Mouse (Mus musculus) forebrain, postnatal 0 days (tissue): ENCODE measurements around the gene Rbm47. TPM values are rescaled to one million over a fixed set of nuclear protein-coding genes. Genes with fewer than 3 reads are reported as not detected.

Source experiments
- ATAC-seq: fragments of 200-750 bp; cut with Nextera tagmentation; 2 replicates; pipeline ENCODE4 v1.8.0; 2017; ENCODE audit warnings: mild to moderate bottlenecking, moderate library complexity
- DNase-seq: peaks from one replicate; pipeline ENCODE4 v3.0.0-alpha.2; 2015
- H3K27ac ChIP-seq: fragments of 300-500 bp; sonication (generic); 2 replicates; pipeline ENCODE4 v1.5.1; 2014; ENCODE audit warnings: low read depth, mild to moderate bottlenecking, antibody characterized with exemption, low read length, moderate library complexity, mixed read lengths
- H3K27me3 ChIP-seq: fragments of 300-500 bp; sonication (generic); 2 replicates; pipeline ENCODE4 v1.6.1; 2014; ENCODE audit warnings: mild to moderate bottlenecking, low read length, mixed read lengths; ENCODE audit not compliant: insufficient read depth
- H3K36me3 ChIP-seq: fragments of 300-500 bp; sonication (generic); 2 replicates; pipeline ENCODE4 v1.6.1; 2014; ENCODE audit warnings: mild to moderate bottlenecking, moderate library complexity; ENCODE audit not compliant: insufficient read depth
- H3K4me1 ChIP-seq: fragments of 300-500 bp; sonication (generic); 2 replicates; pipeline ENCODE4 v1.6.1; 2014; ENCODE audit warnings: antibody characterized with exemption; ENCODE audit not compliant: insufficient read depth
- H3K4me2 ChIP-seq: fragments of 300-500 bp; sonication (generic); 2 replicates; pipeline ENCODE4 v1.6.1; 2014; ENCODE audit warnings: low read depth, mild to moderate bottlenecking, moderate library complexity
- H3K4me3 ChIP-seq: fragments of 300-500 bp; sonication (generic); 2 replicates; pipeline ENCODE4 v1.5.1; 2014; ENCODE audit warnings: low read depth, low read length, mixed read lengths
- H3K9ac ChIP-seq: fragments of 300-500 bp; sonication (generic); 2 replicates; pipeline ENCODE4 v1.6.1; 2014; ENCODE audit warnings: mild to moderate bottlenecking
- H3K9me3 ChIP-seq: fragments of 300-500 bp; sonication (generic); 2 replicates; pipeline ENCODE4 v1.6.1; 2016; ENCODE audit warnings: low read length
- CTCF ChIP-seq: sonication (generic); IDR thresholded peaks from 2 replicates; pipeline ENCODE4 v1.5.1; 2016; ENCODE audit warnings: antibody characterized with exemption, control low read depth, low read depth
- WGBS: fragments of 180-500 bp; shearing (Covaris S2); extraction: QIAGEN DNeasy Blood & Tissue Kit; methylation state at CpG from one replicate; pipeline ENCODE4 v1.1.7; 2014; 5-methylcytosine and 5-hydroxymethylcytosine counted together
- polyA plus RNA-seq: library from polyadenylated mRNA; unstranded; fragments of >200 nt; fragmentation: Nextera tagmentation; extraction: Ambion mirVana; gene quantifications from 2 replicates; pipeline ENCODE4 v1.2.1, GENCODE M21; 2015
- total RNA-seq: library from RNA; depleted of rRNA; stranded (reverse); fragments of >200 nt; gene quantifications from 2 replicates; pipeline ENCODE4 v1.2.3, GENCODE M21; 2014

Rbm47 gene
- total and polyA plus RNA-seq, 2 experiments from 2014 or later = 2.7 to 3.3 TPM

DNA sequence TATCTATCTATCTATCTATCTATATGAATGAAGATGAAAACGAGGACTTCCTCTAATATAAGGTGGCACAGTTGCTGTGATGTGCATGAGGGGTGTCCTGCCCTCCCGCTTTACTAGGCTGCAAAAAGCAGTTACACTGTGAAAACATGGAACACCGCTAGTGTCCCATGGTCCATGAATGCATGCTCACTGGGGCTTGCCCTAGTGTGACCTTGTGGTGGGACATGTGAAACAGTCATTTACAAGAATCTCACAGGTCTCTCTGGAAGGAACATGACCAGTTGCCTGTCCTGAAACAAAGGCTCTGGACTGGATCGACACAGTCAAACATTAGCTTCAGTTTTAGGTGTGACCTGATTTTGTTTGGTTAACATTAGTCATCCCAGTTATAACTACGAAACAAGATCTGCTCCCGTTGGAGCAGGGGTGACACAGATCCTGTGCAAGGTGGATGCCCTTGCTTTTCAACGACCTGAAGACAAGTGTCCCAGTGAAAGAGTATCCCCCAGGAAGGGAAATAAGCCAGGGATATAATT, 132.1 kb downstream of the Rbm47 start:
- DNase-seq (no peak), ATAC-seq (no peak)
- H3K27ac ChIP-seq = no peak overlapping the region
- no peak overlapping the region for H3K4me2 ChIP-seq
- H3K27me3 ChIP-seq = no peaks in the 10 kb centered on the region
- no peak overlapping the region for H3K9ac ChIP-seq
- no peaks in the 10 kb centered on the region for H3K36me3 ChIP-seq
- peaks cover 9% of the 10 kb centered on the region; the same call in 1 of the 2 replicates for H3K4me1 ChIP-seq
- no peak overlapping the region for H3K4me3 ChIP-seq
- WGBS = 91% methylated on average over 7 of the region's 7 CpGs
- H3K9me3 ChIP-seq = no peaks in the 10 kb centered on the region
- no peak for TF ChIP-seq CTCF

DNA sequence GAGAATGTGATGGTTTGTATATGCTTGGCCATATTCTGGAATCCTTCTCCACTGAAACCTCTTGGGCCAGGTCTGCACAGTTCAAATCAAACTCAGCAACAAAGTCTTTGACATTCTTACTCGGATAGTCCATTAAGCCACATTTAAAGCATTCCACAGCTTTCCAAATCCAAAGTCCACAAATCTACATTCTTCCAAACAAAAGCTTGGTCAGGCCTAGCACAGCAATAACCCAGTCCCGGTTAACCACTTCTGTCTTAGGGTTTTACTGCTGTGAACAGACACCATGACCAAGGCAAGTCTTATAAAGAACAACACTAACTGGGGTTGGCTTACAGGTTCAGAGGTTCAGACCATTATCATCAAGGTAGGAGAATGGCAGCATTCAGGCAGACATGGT, 133.1 kb downstream of the Rbm47 start:
- 87% methylated on average over 2 of the region's 2 CpGs for WGBS
- DNase-seq (no peak), ATAC-seq (no peak)
- Histone ChIP-seq H3K27me3 (no peaks in the 10 kb centered on the region), H3K9ac (no peak overlapping the region), H3K9me3 (no peaks in the 10 kb centered on the region), H3K4me2 (no peak overlapping the region), H3K4me3 (no peak overlapping the region), H3K27ac (no peak overlapping the region), H3K4me1 (peaks cover 10% of the 10 kb centered on the region; the same call in 1 of the 2 replicates), H3K36me3 (no peaks in the 10 kb centered on the region)
- TF ChIP-seq CTCF = no peak

DNA sequence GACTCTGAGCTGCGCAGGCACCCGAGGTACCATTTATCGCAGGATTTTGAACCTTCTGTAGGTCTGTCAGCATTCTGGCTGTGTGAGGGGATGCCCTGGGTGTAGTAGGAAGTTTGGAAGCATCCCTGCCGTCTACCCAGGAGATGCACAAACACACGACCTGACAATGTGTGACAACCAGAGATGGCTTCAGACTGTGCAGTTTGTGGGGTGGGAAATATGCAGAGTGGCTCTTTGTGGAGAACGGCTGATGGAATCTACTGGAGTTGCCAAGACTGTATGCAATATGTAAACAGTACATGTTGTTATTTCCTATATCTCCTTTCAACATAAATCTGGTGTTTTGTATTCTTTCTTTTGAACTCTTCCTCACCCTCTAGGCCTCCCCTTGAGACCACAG, 135.9 kb downstream of the Rbm47 start:
- H3K27ac ChIP-seq = no peak overlapping the region

DNA sequence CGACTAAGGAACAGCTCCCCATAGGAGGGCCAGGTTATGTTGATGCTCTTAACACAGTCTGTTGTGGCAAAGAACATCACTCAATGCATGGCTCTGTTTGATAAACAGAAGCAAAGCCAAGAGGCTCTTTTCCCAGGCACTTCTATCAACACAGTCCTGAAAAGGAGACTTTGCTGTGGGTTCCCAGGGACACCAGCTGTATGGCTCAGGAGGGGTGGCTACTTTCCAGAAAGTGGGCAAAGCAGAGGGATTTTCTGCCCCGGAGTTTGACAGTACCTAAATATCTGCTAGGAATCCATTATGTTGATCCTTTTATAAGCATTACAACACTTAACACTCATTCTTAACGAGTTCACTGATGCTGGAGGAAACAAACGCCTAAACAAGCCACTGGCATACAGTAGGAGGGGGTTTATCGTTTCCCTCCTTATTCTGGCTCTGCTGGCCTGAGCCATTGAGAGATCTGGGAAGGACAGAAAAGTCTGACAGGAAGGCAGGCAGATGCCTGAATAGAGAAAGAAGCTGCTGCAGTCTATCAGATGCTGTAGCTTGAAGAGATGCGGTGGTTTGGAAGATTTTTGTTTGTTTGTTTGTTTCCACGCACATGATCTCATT, 136.4 kb downstream of the Rbm47 start:
- Histone ChIP-seq H3K4me3 (no peak overlapping the region), H3K27ac (no peak overlapping the region), H3K4me2 (no peak overlapping the region), H3K4me1 (peaks cover 10% of the 10 kb centered on the region; the same call in 1 of the 2 replicates), H3K27me3 (no peaks in the 10 kb centered on the region), H3K9me3 (no peaks in the 10 kb centered on the region), H3K9ac (no peak overlapping the region), H3K36me3 (no peaks in the 10 kb centered on the region)
- peak; percentile 25 for DNase-seq
- peak; percentile 42 for ATAC-seq
- 18% methylated on average over 7 of the region's 7 CpGs for WGBS
- TF ChIP-seq CTCF = no peak

More for the DNA sequence above, 135.9 kb downstream of the Rbm47 start:
- 37% methylated on average over 6 of the region's 6 CpGs for WGBS
- DNase-seq (no peak), ATAC-seq (peak; percentile 56)
- H3K4me2 ChIP-seq = no peak overlapping the region
- H3K9ac ChIP-seq = no peak overlapping the region
- H3K9me3 ChIP-seq = no peaks in the 10 kb centered on the region
- peaks cover 10% of the 10 kb centered on the region; the same call in 1 of the 2 replicates for H3K4me1 ChIP-seq
- H3K27me3 ChIP-seq = no peaks in the 10 kb centered on the region
- H3K36me3 ChIP-seq = no peaks in the 10 kb centered on the region
- H3K4me3 ChIP-seq = no peak overlapping the region
- TF ChIP-seq CTCF = no peak

DNA sequence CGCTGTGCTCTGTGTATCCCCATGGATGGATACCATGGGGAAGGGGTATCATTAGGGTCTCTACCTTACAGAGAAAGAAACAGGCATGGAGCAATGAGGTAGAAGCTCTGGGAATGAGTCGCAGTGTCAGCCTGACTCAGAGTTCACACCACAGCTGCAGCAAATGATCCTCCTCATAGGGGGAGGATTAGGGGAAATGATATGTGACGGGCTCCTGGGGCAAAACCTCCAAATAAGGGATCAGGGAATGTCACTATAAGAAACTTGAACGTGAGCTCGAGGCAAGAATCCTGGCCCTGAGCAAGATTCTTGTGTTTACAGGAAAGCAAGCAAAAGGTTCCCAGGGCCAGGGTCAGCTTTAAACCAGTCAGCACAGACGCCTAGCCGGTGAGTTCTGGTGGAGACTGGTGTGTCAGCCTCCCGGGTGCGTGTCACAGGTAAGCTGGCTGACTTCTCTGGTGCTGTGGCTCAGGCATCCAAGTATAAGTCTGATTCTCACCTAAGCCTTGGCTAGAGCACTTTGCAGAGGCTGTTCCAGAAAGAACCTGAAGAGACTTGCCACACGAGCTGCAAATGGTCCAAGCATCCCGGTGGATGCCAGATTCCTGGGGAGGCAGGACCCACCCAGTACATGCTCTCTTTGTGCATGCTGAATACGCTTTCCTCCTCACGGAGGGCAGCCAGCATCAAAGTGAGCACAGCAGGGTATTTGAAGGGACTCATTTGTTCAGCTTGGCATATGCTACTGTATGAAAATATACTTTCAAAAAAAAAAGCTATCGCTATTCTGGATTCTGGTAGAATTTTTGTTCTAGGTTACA, 138.3 kb downstream of the Rbm47 start:
- Histone ChIP-seq H3K9me3 (no peaks in the 10 kb centered on the region), H3K4me3 (no peak overlapping the region), H3K4me2 (no peak overlapping the region), H3K36me3 (no peaks in the 10 kb centered on the region), H3K27ac (no peak overlapping the region), H3K27me3 (no peaks in the 10 kb centered on the region), H3K9ac (no peak overlapping the region), H3K4me1 (peaks cover 10% of the 10 kb centered on the region; the same call in 1 of the 2 replicates)
- DNase-seq = no peak
- no peak for ATAC-seq
- WGBS = 58% methylated on average over 14 of the region's 14 CpGs
- no peak for TF ChIP-seq CTCF

DNA sequence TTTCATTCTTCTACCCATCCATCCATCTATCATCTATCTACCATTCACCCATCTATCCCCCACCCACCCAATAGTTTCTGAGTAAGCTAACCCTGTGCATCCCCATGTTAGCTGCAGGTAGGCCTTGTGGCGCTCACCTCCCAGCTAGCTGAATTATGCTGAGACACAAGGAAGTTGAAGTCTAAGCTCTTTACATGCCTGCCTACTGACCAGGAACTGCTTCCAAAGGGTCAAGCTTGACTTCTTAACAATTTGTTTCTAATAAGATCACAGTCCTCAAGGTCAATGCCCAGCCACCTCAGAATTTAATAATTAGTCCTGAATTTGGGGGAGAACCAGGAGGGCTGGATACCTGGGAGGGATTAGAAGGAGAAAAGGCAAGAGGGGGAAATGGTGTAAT, 140.1 kb downstream of the Rbm47 start:
- no peak for ATAC-seq
- no peaks in the 10 kb centered on the region for H3K9me3 ChIP-seq
- no peak overlapping the region for H3K4me2 ChIP-seq
- WGBS = 91% methylated on average over 1 of the region's 1 CpGs
- no peaks in the 10 kb centered on the region for H3K36me3 ChIP-seq
- H3K4me3 ChIP-seq = no peak overlapping the region
- H3K9ac ChIP-seq = no peak overlapping the region
- H3K27ac ChIP-seq = no peak overlapping the region
- DNase-seq = no peak
- TF ChIP-seq CTCF = no peak
- no peaks in the 10 kb centered on the region for H3K27me3 ChIP-seq
- peaks cover 10% of the 10 kb centered on the region; the same call in 1 of the 2 replicates for H3K4me1 ChIP-seq

DNA sequence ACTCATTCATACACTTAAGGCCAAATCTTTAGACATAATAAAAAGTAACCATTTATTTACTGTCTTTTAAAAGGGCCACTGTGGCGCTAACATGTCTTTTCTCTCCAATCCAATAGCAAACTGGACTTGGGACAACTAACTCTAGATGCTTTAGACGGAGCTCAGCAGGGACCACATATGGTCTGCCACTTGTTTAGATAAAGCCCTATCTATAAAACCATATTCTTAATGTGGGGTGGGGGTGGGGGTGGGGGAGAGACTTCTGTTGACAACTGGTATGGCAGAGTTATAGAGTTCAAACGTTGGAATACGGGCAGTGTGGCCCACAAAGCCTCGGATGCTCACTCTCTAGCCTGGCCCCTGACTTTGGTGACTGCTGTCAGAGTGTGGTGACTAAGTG, 141.2 kb downstream of the Rbm47 start:
- DNase-seq = no peak
- Histone ChIP-seq H3K4me1 (peaks cover 10% of the 10 kb centered on the region; the same call in 1 of the 2 replicates), H3K4me3 (no peak overlapping the region), H3K27ac (no peak overlapping the region), H3K9me3 (no peaks in the 10 kb centered on the region), H3K9ac (no peak overlapping the region), H3K4me2 (no peak overlapping the region), H3K27me3 (no peaks in the 10 kb centered on the region), H3K36me3 (no peaks in the 10 kb centered on the region)
- WGBS = 83% methylated on average over 5 of the region's 5 CpGs
- TF ChIP-seq CTCF = no peak
- ATAC-seq = no peak
